Mouse (Mus musculus): ENCODE results near the gene Rcc1. TPM values are rescaled to one million over a fixed set of nuclear protein-coding genes. Genes with fewer than 3 reads are reported as not detected.
"Not testable (repeated sequence)": the region's sequence is repeated elsewhere in the genome, so short reads cannot be mapped to it uniquely, and the experiment has no call there.

Rcc1 gene
- polyA plus RNA-seq, 1 experiment from 2014 or later: 37.6 TPM

- Histone ChIP-seq H3K4me2 (no peak overlapping the region), H3K36me3 (peaks cover 60% of the 10 kb centered on the region), H3K9me3 (no peaks in the 10 kb centered on the region), H3K4me3 (no peak overlapping the region), H3K9ac (no peak overlapping the region), H3K4me1 (peaks cover 23% of the 10 kb centered on the region), H3K27me3 (replicated peaks) (no peaks in the 10 kb centered on the region), H3K27ac (replicated peaks) (no peak overlapping the region)
- WGBS: 38% methylated on average over 1 of the region's 1 CpGs
- ATAC-seq (ENCODE audit: extremely low read depth, insufficient number of reproducible peaks, low FRiP score, low TSS enrichment): no peak
These were observed 42.2 kb downstream of the Rcc1 start for GRCm38 (mm10) chr4:132311209-132311608.

GRCm38 (mm10) chr4:132309849-132310472 is 43.4 kb downstream of the Rcc1 start:
- H3K27me3 ChIP-seq (replicated peaks): no peaks in the 10 kb centered on the region
- H3K4me1 ChIP-seq: peaks cover 15% of the 10 kb centered on the region
- peak overlapping the region; percentile 93 for H3K4me3 ChIP-seq
- no peaks in the 10 kb centered on the region for H3K9me3 ChIP-seq
- 29% methylated on average over 10 of the region's 10 CpGs for WGBS
- H3K36me3 ChIP-seq: peaks cover 51% of the 10 kb centered on the region
- peak overlapping the region; percentile 97 for H3K9ac ChIP-seq
- H3K4me2 ChIP-seq: peak overlapping the region; percentile 96
- no peak for ATAC-seq (ENCODE audit: extremely low read depth, insufficient number of reproducible peaks, low FRiP score, low TSS enrichment)
- H3K27ac ChIP-seq (replicated peaks): peak overlapping the region; percentile 92

- H3K4me2 ChIP-seq: peak overlapping the region; percentile 96
- peak overlapping the region; percentile 92 for H3K27ac ChIP-seq (replicated peaks)
- H3K27me3 ChIP-seq (replicated peaks): no peaks in the 10 kb centered on the region
- H3K4me3 ChIP-seq: peak overlapping the region; percentile 93
- H3K4me1 ChIP-seq: peaks cover 15% of the 10 kb centered on the region
- peaks cover 48% of the 10 kb centered on the region for H3K36me3 ChIP-seq
- ATAC-seq (ENCODE audit: extremely low read depth, insufficient number of reproducible peaks, low FRiP score, low TSS enrichment): no peak
- 2% methylated on average over 15 of the region's 15 CpGs for WGBS
- H3K9me3 ChIP-seq: no peaks in the 10 kb centered on the region
- peak overlapping the region; percentile 97 for H3K9ac ChIP-seq
These were observed 44.1 kb downstream of the Rcc1 start for GRCm38 (mm10) chr4:132309140-132309848.

- Histone ChIP-seq H3K27ac (replicated peaks) (peak overlapping the region; percentile 92), H3K4me2 (peak overlapping the region; percentile 96), H3K9ac (peak overlapping the region; percentile 97), H3K4me3 (peak overlapping the region; percentile 93), H3K27me3 (replicated peaks) (no peaks in the 10 kb centered on the region), H3K4me1 (peaks cover 15% of the 10 kb centered on the region), H3K36me3 (peaks cover 41% of the 10 kb centered on the region), H3K9me3 (no peaks in the 10 kb centered on the region)
- ATAC-seq (ENCODE audit: extremely low read depth, insufficient number of reproducible peaks, low FRiP score, low TSS enrichment): peak; percentile 79
- under 1% methylated on average over 41 of the region's 41 CpGs for WGBS
These were observed 44.8 kb downstream of the Rcc1 start for GRCm38 (mm10) chr4:132308437-132309139.

GRCm38 (mm10) chr4:132306004-132306403 is 47.4 kb downstream of the Rcc1 start:
- H3K27me3 ChIP-seq (replicated peaks): no peaks in the 10 kb centered on the region
- H3K9ac ChIP-seq: no peak overlapping the region
- H3K9me3 ChIP-seq: no peaks in the 10 kb centered on the region
- 82% methylated on average over 6 of the region's 6 CpGs for WGBS
- ATAC-seq (ENCODE audit: extremely low read depth, insufficient number of reproducible peaks, low FRiP score, low TSS enrichment): no peak
- H3K27ac ChIP-seq (replicated peaks): no peak overlapping the region
- H3K36me3 ChIP-seq: peaks cover 15% of the 10 kb centered on the region
- H3K4me3 ChIP-seq: no peak overlapping the region
- H3K4me2 ChIP-seq: no peak overlapping the region
- peaks cover 34% of the 10 kb centered on the region for H3K4me1 ChIP-seq

- H3K9me3 ChIP-seq: no peaks in the 10 kb centered on the region
- peaks cover 8% of the 10 kb centered on the region for H3K36me3 ChIP-seq
- H3K4me2 ChIP-seq: no peak overlapping the region
- H3K9ac ChIP-seq: no peak overlapping the region
- 76% methylated on average over 8 of the region's 8 CpGs for WGBS
- no peak for ATAC-seq (ENCODE audit: extremely low read depth, insufficient number of reproducible peaks, low FRiP score, low TSS enrichment)
- H3K27ac ChIP-seq (replicated peaks): no peak overlapping the region
- no peaks in the 10 kb centered on the region for H3K27me3 ChIP-seq (replicated peaks)
- no peak overlapping the region for H3K4me3 ChIP-seq
- H3K4me1 ChIP-seq: peaks cover 30% of the 10 kb centered on the region
These were observed 48.1 kb downstream of the Rcc1 start for GRCm38 (mm10) chr4:132305276-132305675.

- Histone ChIP-seq H3K4me3 (peak overlapping the region; percentile 62), H3K4me2 (peak overlapping the region; percentile 77), H3K9ac (peak overlapping the region; percentile 80), H3K4me1 (peaks cover 19% of the 10 kb centered on the region)
- ATAC-seq (ENCODE audit: extremely low read depth, insufficient number of reproducible peaks, low FRiP score, low TSS enrichment); H3K27me3 ChIP-seq (replicated peaks); H3K36me3 ChIP-seq; H3K27ac ChIP-seq (replicated peaks); H3K9me3 ChIP-seq: not testable (repeated sequence)
- WGBS: 37% methylated on average over 6 of the region's 6 CpGs
These were observed 49.9 kb downstream of the Rcc1 start for GRCm38 (mm10) chr4:132303484-132303883.

GRCm38 (mm10) chr4:132302939-132303479 is 50.4 kb downstream of the Rcc1 start, which contains the start of gene Rab42:
Rab42 (minus strand) TSS chr4:132303385.
- ATAC-seq (ENCODE audit: extremely low read depth, insufficient number of reproducible peaks, low FRiP score, low TSS enrichment): peak; percentile 49; the same call in 1 of the 2 replicates
- 0 out of 2 replicates have a peak within 1 kb of the TSS, but pooled peaks have one; percentile 39 for H3K27ac ChIP-seq (replicated peaks)
- 1% methylated on average over 31 of the region's 31 CpGs for WGBS
- H3K4me1 ChIP-seq: peaks cover 19% of the 10 kb centered on the region
- H3K9me3 ChIP-seq: no peaks in the 10 kb centered on the region
- peak within 1 kb of the TSS; percentile 77 for H3K4me2 ChIP-seq
- H3K36me3 ChIP-seq: no peaks in the 10 kb centered on the region
- H3K4me3 ChIP-seq: peak within 1 kb of the TSS; percentile 62
- H3K27me3 ChIP-seq (replicated peaks): no peaks in the 10 kb centered on the region
- H3K9ac ChIP-seq: peak within 1 kb of the TSS; percentile 80

GRCm38 (mm10) chr4:132301965-132302938 is 51.2 kb downstream of the Rcc1 start:
- Histone ChIP-seq H3K4me3 (peak overlapping the region; percentile 62), H3K4me2 (peak overlapping the region; percentile 77), H3K9ac (peak overlapping the region; percentile 80), H3K36me3 (no peaks in the 10 kb centered on the region), H3K27me3 (replicated peaks) (no peaks in the 10 kb centered on the region), H3K9me3 (no peaks in the 10 kb centered on the region), H3K27ac (replicated peaks) (peak overlapping the region; percentile 46), H3K4me1 (peaks cover 19% of the 10 kb centered on the region)
- 66% methylated on average over 16 of the region's 16 CpGs for WGBS
- no peak for ATAC-seq (ENCODE audit: extremely low read depth, insufficient number of reproducible peaks, low FRiP score, low TSS enrichment)

- Histone ChIP-seq H3K27me3 (replicated peaks) (no peaks in the 10 kb centered on the region), H3K9ac (no peak overlapping the region), H3K27ac (replicated peaks) (peak overlapping the region; percentile 46), H3K36me3 (no peaks in the 10 kb centered on the region), H3K9me3 (no peaks in the 10 kb centered on the region), H3K4me1 (peaks cover 19% of the 10 kb centered on the region), H3K4me2 (no peak overlapping the region), H3K4me3 (no peak overlapping the region)
- WGBS: 56% methylated on average over 6 of the region's 6 CpGs
- ATAC-seq (ENCODE audit: extremely low read depth, insufficient number of reproducible peaks, low FRiP score, low TSS enrichment): no peak
These were observed 51.9 kb downstream of the Rcc1 start for GRCm38 (mm10) chr4:132301486-132301885.
